Comparison of ENCODE assay signal across 8 mouse cellular contexts in genomic region chr5:136918655-136919472, GRCm38 (mm10). TPM values are rescaled to one million over a fixed set of nuclear protein-coding genes. Genes with fewer than 3 reads are reported as not detected.
DNase-seq lines count a peak whose midpoint lies in the region; ATAC-seq lines count a peak whose summit lies in the region.

No protein-coding gene starts in this region.

- peak overlapping the region; percentile 39 for H3K4me3 ChIP-seq in hindbrain, embryonic 14.5 days (replicated peaks; ENCODE audit: low read length)

- peaks cover 6% of the 10 kb centered on the region; the same call in 1 of the 2 replicates for H3K4me1 ChIP-seq in hindbrain, embryonic 14.5 days (replicated peaks; ENCODE audit: control insufficient read depth, insufficient read depth, low read length)

- DNase-seq in R1 (ENCODE audit: low read depth, low spot score) = peak; percentile 92
- DNase-seq in cerebellum, postnatal 14 days = peak; percentile 83 to 88
- DNase-seq in frontal cortex, postnatal 14 days (ENCODE audit: low spot score in 2 of 2) = peak; percentile 71 to 73
- DNase-seq in hindbrain, embryonic 14.5 days (ENCODE audit: low spot score) = peak; percentile 86
- DNase-seq in layer of hippocampus, postnatal 25 days (ENCODE audit: extremely low spot score in 1 of 2, low spot score in 1 of 2) = peak; percentile 63 to 74
- DNase-seq in lung, postnatal 14 days = peak; percentile 62
- peak; percentile 77 for DNase-seq in retina, adult 2 months (ENCODE audit: low read depth, low spot score)
- peak; percentile 75 for DNase-seq in thymus, postnatal 25 days

- peak overlapping the region; percentile 54 for H3K9ac ChIP-seq in hindbrain, embryonic 14.5 days

- H3K27ac ChIP-seq in hindbrain, embryonic 14.5 days = peak overlapping the region; percentile 61

- H3K9me3 ChIP-seq in hindbrain, embryonic 14.5 days (ENCODE audit: control insufficient read depth, low read length) = no peaks in the 10 kb centered on the region

- 3% methylated on average over 38 of the region's 38 CpGs for WGBS in hindbrain, embryonic 14.5 days

- H3K36me3 ChIP-seq in hindbrain, embryonic 14.5 days (replicated peaks; ENCODE audit: control insufficient read depth, insufficient read depth) = peaks cover 4% of the 10 kb centered on the region

- H3K27me3 ChIP-seq in hindbrain, embryonic 14.5 days (ENCODE audit: control insufficient read depth, insufficient read depth, low read length) = no peaks in the 10 kb centered on the region

- H3K4me2 ChIP-seq in hindbrain, embryonic 14.5 days (replicated peaks) = peak overlapping the region; percentile 66

- ATAC-seq in hindbrain, embryonic 14.5 days (ENCODE audit: low FRiP score) = peak; percentile 92

RNA-seq across cellular contexts. Expression of gene Ift22, which starts 10.9 kb away (rescaled TPM):
- polyA plus RNA-seq in hindbrain, embryonic 14.5 days (2014; fragmentation: Nextera tagmentation; extraction: Ambion mirVana) = 118 and 133 TPM in 2 replicates
- 10 to 100 TPM; 82.1 to 84.3 TPM for total RNA-seq in layer of hippocampus, postnatal 25 days (2021)

RNA-seq across cellular contexts. Expression of gene Fis1, which starts 34.2 kb away (rescaled TPM):
- 391 and 425 TPM in 2 replicates for polyA plus RNA-seq in hindbrain, embryonic 14.5 days (2014; fragmentation: Nextera tagmentation; extraction: Ambion mirVana)
- total RNA-seq in layer of hippocampus, postnatal 25 days (2021) = 100 to 1,000 TPM; 226 to 262 TPM

RNA-seq across cellular contexts. Expression of gene Col26a1, which starts 35.9 kb away (rescaled TPM):
- polyA plus RNA-seq in hindbrain, embryonic 14.5 days (2014; fragmentation: Nextera tagmentation; extraction: Ambion mirVana) = 21.7 and 27.5 TPM in 2 replicates
- total RNA-seq in layer of hippocampus, postnatal 25 days (2021) = 1 to 10 TPM; 3.5 to 4.7 TPM

RNA-seq across cellular contexts. Expression of gene Cldn15, which starts 47.6 kb away (rescaled TPM):
- polyA plus RNA-seq in hindbrain, embryonic 14.5 days (2014; fragmentation: Nextera tagmentation; extraction: Ambion mirVana) = 0.13 TPM in 1 of 2 replicates, not detected in the other
- under 1 TPM; 0.15 to 0.26 TPM for total RNA-seq in layer of hippocampus, postnatal 25 days (2021)

Comparison
In these comparisons a context has a peak if more than half of its experiments do, and no peak if none do; other contexts are left out.
1. Peak in every context shown above with its lines: DNase-seq, ATAC-seq, H3K4me3 ChIP-seq and H3K27ac ChIP-seq.